Mouse (Mus musculus): ENCODE measurements around the gene Hist1h1c. TPM values are rescaled to one million over a fixed set of nuclear protein-coding genes. Genes with fewer than 3 reads are reported as not detected.
"Not testable (repeated sequence)": the region's sequence is repeated elsewhere in the genome, so short reads cannot be mapped to it uniquely, and the experiment has no call there.

Hist1h1c gene
- polyA plus RNA-seq, 1 experiment from 2014 or later: 12.6 TPM

- H3K27me3 ChIP-seq (ENCODE audit: insufficient read depth, poor library complexity, severe bottlenecking); H3K36me3 ChIP-seq; H3K9me3 ChIP-seq: not testable (repeated sequence)
- peaks cover 56% of the 10 kb centered on the region for H3K4me1 ChIP-seq (replicated peaks)
- under 1% methylated on average over 33 of the region's 52 CpGs for WGBS
- H3K27ac ChIP-seq: peak within 1 kb of the TSS; percentile 94
- H3K4me3 ChIP-seq: peak within 1 kb of the TSS; percentile 66
- DNase-seq (ENCODE audit: low spot score): peak; percentile 74
These were observed 23.5 kb downstream of the Hist1h1c start, which contains the start of gene Hist1h3a for GRCm38 (mm10) chr13:23761871-23762821. Gene Hist1h3a (minus strand): TSS chr13:23762386.

- DNase-seq (ENCODE audit: low spot score): no peak
These were observed 24.6 kb downstream of the Hist1h1c start for GRCm38 (mm10) chr13:23763242-23763585.

GRCm38 (mm10) chr13:23763586-23764323 is 25.1 kb downstream of the Hist1h1c start, which contains the start of gene Hist1h1a:
Gene Hist1h1a (plus strand): TSS chr13:23763666.
- Histone ChIP-seq H3K9me3 (no peaks in the 10 kb centered on the region), H3K4me3 (peak within 1 kb of the TSS; percentile 66), H3K27ac (peak within 1 kb of the TSS; percentile 94), H3K36me3 (no peaks in the 10 kb centered on the region), H3K4me1 (replicated peaks) (peaks cover 43% of the 10 kb centered on the region), H3K27me3 (ENCODE audit: insufficient read depth, poor library complexity, severe bottlenecking) (no peaks in the 10 kb centered on the region)
- peak; percentile 90 for DNase-seq (ENCODE audit: low spot score)
- 4% methylated on average over 34 of the region's 34 CpGs for WGBS

More at GRCm38 (mm10) chr13:23763242-23763585, 24.6 kb downstream of the Hist1h1c start:
- Histone ChIP-seq H3K9me3 (no peaks in the 10 kb centered on the region), H3K36me3 (no peaks in the 10 kb centered on the region), H3K27ac (peak overlapping the region; percentile 94), H3K27me3 (ENCODE audit: insufficient read depth, poor library complexity, severe bottlenecking) (no peaks in the 10 kb centered on the region), H3K4me3 (peak overlapping the region; percentile 66), H3K4me1 (replicated peaks) (peaks cover 46% of the 10 kb centered on the region)
- 2% methylated on average over 10 of the region's 10 CpGs for WGBS

- peak overlapping the region; percentile 94 for H3K27ac ChIP-seq
- no peaks in the 10 kb centered on the region for H3K36me3 ChIP-seq
- 34% methylated on average over 12 of the region's 12 CpGs for WGBS
- H3K4me3 ChIP-seq: peak overlapping the region; percentile 66
- DNase-seq (ENCODE audit: low spot score): peak; percentile 47
- no peaks in the 10 kb centered on the region for H3K27me3 ChIP-seq (ENCODE audit: insufficient read depth, poor library complexity, severe bottlenecking)
- peaks cover 41% of the 10 kb centered on the region for H3K4me1 ChIP-seq (replicated peaks)
- no peaks in the 10 kb centered on the region for H3K9me3 ChIP-seq
These were observed 25.9 kb downstream of the Hist1h1c start for GRCm38 (mm10) chr13:23764324-23765171.

- Histone ChIP-seq H3K27me3 (ENCODE audit: insufficient read depth, poor library complexity, severe bottlenecking) (no peaks in the 10 kb centered on the region), H3K36me3 (no peaks in the 10 kb centered on the region), H3K4me1 (replicated peaks) (peaks cover 35% of the 10 kb centered on the region), H3K9me3 (no peaks in the 10 kb centered on the region), H3K4me3 (peak overlapping the region; percentile 66; the same call in 1 of the 2 replicates), H3K27ac (0 out of 2 replicates have a peak overlapping the region, but pooled peaks have one; percentile 94)
- 71% methylated on average over 1 of the region's 1 CpGs for WGBS
- DNase-seq (ENCODE audit: low spot score): no peak
These were observed 26.5 kb downstream of the Hist1h1c start for GRCm38 (mm10) chr13:23765172-23765513.

GRCm38 (mm10) chr13:23766772-23767171 is 28.2 kb downstream of the Hist1h1c start:
- Histone ChIP-seq H3K4me1 (replicated peaks) (peaks cover 29% of the 10 kb centered on the region), H3K27ac (no peak overlapping the region), H3K9me3 (no peaks in the 10 kb centered on the region), H3K4me3 (no peak overlapping the region), H3K27me3 (ENCODE audit: insufficient read depth, poor library complexity, severe bottlenecking) (no peaks in the 10 kb centered on the region), H3K36me3 (no peaks in the 10 kb centered on the region)
- DNase-seq (ENCODE audit: low spot score): no peak

GRCm38 (mm10) chr13:23768834-23769397 is 30.3 kb downstream of the Hist1h1c start:
- WGBS: 61% methylated on average over 5 of the region's 5 CpGs

GRCm38 (mm10) chr13:23769613-23770012 is 31.0 kb downstream of the Hist1h1c start, which contains the start of gene Trim38:
Gene Trim38 (plus strand): TSS chr13:23769913.
- H3K27ac ChIP-seq; H3K4me3 ChIP-seq; DNase-seq (ENCODE audit: low spot score); H3K27me3 ChIP-seq (ENCODE audit: insufficient read depth, poor library complexity, severe bottlenecking); H3K36me3 ChIP-seq; H3K9me3 ChIP-seq: not testable (repeated sequence)
- H3K4me1 ChIP-seq (replicated peaks): peaks cover 23% of the 10 kb centered on the region
- 92% methylated on average over 2 of the region's 2 CpGs for WGBS

More at GRCm38 (mm10) chr13:23768834-23769397, 30.3 kb downstream of the Hist1h1c start:
- no peak overlapping the region for H3K27ac ChIP-seq
- DNase-seq (ENCODE audit: low spot score): no peak
- no peaks in the 10 kb centered on the region for H3K36me3 ChIP-seq
- peaks cover 30% of the 10 kb centered on the region for H3K4me1 ChIP-seq (replicated peaks)
- no peaks in the 10 kb centered on the region for H3K9me3 ChIP-seq
- H3K4me3 ChIP-seq: no peak overlapping the region
- no peaks in the 10 kb centered on the region for H3K27me3 ChIP-seq (ENCODE audit: insufficient read depth, poor library complexity, severe bottlenecking)

- H3K9me3 ChIP-seq: no peaks in the 10 kb centered on the region
- peak overlapping the region; percentile 28 for H3K4me3 ChIP-seq
These were observed 34.1 kb downstream of the Hist1h1c start for GRCm38 (mm10) chr13:23772561-23773313.

GRCm38 (mm10) chr13:23778339-23778738 is 39.7 kb downstream of the Hist1h1c start:
- no peaks in the 10 kb centered on the region for H3K27me3 ChIP-seq (ENCODE audit: insufficient read depth, poor library complexity, severe bottlenecking)
- no peak for DNase-seq (ENCODE audit: low spot score)
- H3K36me3 ChIP-seq: no peaks in the 10 kb centered on the region
- H3K27ac ChIP-seq: no peak overlapping the region
- 0 out of 2 replicates have a peak, but pooled peaks cover 2% of the 10 kb centered on the region for H3K4me1 ChIP-seq (replicated peaks)
- H3K9me3 ChIP-seq: no peaks in the 10 kb centered on the region
- 93% methylated on average over 7 of the region's 7 CpGs for WGBS
- H3K4me3 ChIP-seq: no peak overlapping the region

More at GRCm38 (mm10) chr13:23772561-23773313, 34.1 kb downstream of the Hist1h1c start:
- peak; percentile 71 for DNase-seq (ENCODE audit: low spot score)
- peaks cover 19% of the 10 kb centered on the region for H3K4me1 ChIP-seq (replicated peaks)
- peak overlapping the region; percentile 53 for H3K27ac ChIP-seq
- H3K36me3 ChIP-seq: no peaks in the 10 kb centered on the region
- 24% methylated on average over 21 of the region's 21 CpGs for WGBS
- H3K27me3 ChIP-seq (ENCODE audit: insufficient read depth, poor library complexity, severe bottlenecking): no peaks in the 10 kb centered on the region

- DNase-seq (ENCODE audit: low spot score): no peak
- H3K36me3 ChIP-seq: no peaks in the 10 kb centered on the region
- WGBS: 85% methylated on average over 4 of the region's 4 CpGs
These were observed 40.4 kb downstream of the Hist1h1c start for GRCm38 (mm10) chr13:23779025-23779424.

More at GRCm38 (mm10) chr13:23779025-23779424, 40.4 kb downstream of the Hist1h1c start:
- Histone ChIP-seq H3K9me3 (no peaks in the 10 kb centered on the region), H3K27me3 (ENCODE audit: insufficient read depth, poor library complexity, severe bottlenecking) (no peaks in the 10 kb centered on the region), H3K27ac (no peak overlapping the region), H3K4me3 (no peak overlapping the region), H3K4me1 (replicated peaks) (no peaks in the 10 kb centered on the region)

Measured in hindbrain, embryonic 10.5 days (tissue).